Mouse (Mus musculus): ENCODE data around the gene Acvr1.

Gene Acvr1

GRCm38 (mm10) chr2:58415037-58415436, 151.9 kb downstream of the Acvr1 start:
- DNase-seq (ENCODE audit: low read depth, low spot score) = no peak

- DNase-seq (ENCODE audit: low read depth, low spot score) = no peak
Measured at GRCm38 (mm10) chr2:58408926-58409634, 157.9 kb downstream of the Acvr1 start.

GRCm38 (mm10) chr2:58403481-58403880, 163.5 kb downstream of the Acvr1 start:
- DNase-seq (ENCODE audit: low read depth, low spot score) = no peak

GRCm38 (mm10) chr2:58388601-58389000, 178.4 kb downstream of the Acvr1 start:
- DNase-seq (ENCODE audit: low read depth, low spot score) = no peak

- DNase-seq (ENCODE audit: low read depth, low spot score) = no peak
Measured at GRCm38 (mm10) chr2:58380020-58380419, 186.9 kb downstream of the Acvr1 start.

GRCm38 (mm10) chr2:58379475-58379874, 187.5 kb downstream of the Acvr1 start:
- no peak for DNase-seq (ENCODE audit: low read depth, low spot score)

- no peak for DNase-seq (ENCODE audit: low read depth, low spot score)
Measured at GRCm38 (mm10) chr2:58377417-58378130, 189.4 kb downstream of the Acvr1 start.

- DNase-seq (ENCODE audit: low read depth, low spot score) = no peak
Measured at GRCm38 (mm10) chr2:58366196-58366595, 200.8 kb downstream of the Acvr1 start.

GRCm38 (mm10) chr2:58361361-58362046, 205.5 kb downstream of the Acvr1 start:
- no peak for DNase-seq (ENCODE audit: low read depth, low spot score)

- DNase-seq (ENCODE audit: low read depth, low spot score) = no peak
Measured at GRCm38 (mm10) chr2:58358132-58358460, 208.9 kb downstream of the Acvr1 start.

- DNase-seq (ENCODE audit: low read depth, low spot score) = no peak
Measured at GRCm38 (mm10) chr2:58357414-58358131, 209.4 kb downstream of the Acvr1 start, which contains the start of gene Acvr1c. Gene Acvr1c, minus strand, starts transcription at chr2:58357895.

- no peak for DNase-seq (ENCODE audit: low read depth, low spot score)
Measured at GRCm38 (mm10) chr2:58357068-58357413, 209.9 kb downstream of the Acvr1 start.

- DNase-seq (ENCODE audit: low read depth, low spot score) = no peak
Measured at GRCm38 (mm10) chr2:58354389-58354788, 212.6 kb downstream of the Acvr1 start.

GRCm38 (mm10) chr2:58352846-58353245, 214.1 kb downstream of the Acvr1 start:
- no peak for DNase-seq (ENCODE audit: low read depth, low spot score)

GRCm38 (mm10) chr2:58350657-58351056, 216.3 kb downstream of the Acvr1 start:
- no peak for DNase-seq (ENCODE audit: low read depth, low spot score)
